In genomic region chr13:44209036-44209435, GRCm38 (mm10) we compare ENCODE assay signal across 9 mouse cellular contexts.
DNase-seq lines count a peak whose midpoint lies in the region; ATAC-seq and TF ChIP-seq lines count a peak whose summit lies in the region.
"Had no signal": no experiment of that assay in that cellular context is flagged by ENCODE, and none has a peak within 500 bp of the region (broad histone marks: within the 10 kb centered on the region; RNA-seq: fewer than 3 reads in every experiment).

No protein-coding gene starts in this region.

- no peak overlapping the region for H3K27ac ChIP-seq in CH12.LX (ENCODE audit: insufficient read depth, low read depth)
- no peak overlapping the region for H3K27ac ChIP-seq in forebrain, postnatal 0 days (ENCODE audit: low read depth, low read length)

- WGBS in forebrain, postnatal 0 days: 18% methylated on average over 11 of the region's 11 CpGs

- H3K36me3 ChIP-seq in CH12.LX (replicated peaks in 1 of 2; ENCODE audit: control insufficient read depth in 1 of 2, insufficient read depth in 1 of 2, low read length in 1 of 2): no peaks in the 10 kb centered on the region
- no peaks in the 10 kb centered on the region for H3K36me3 ChIP-seq in forebrain, postnatal 0 days (ENCODE audit: insufficient read depth)

- intact Hi-C loops in heart, postnatal 25 days (cut with DNase I): no loop called here

- TF ChIP-seq EP300 in CH12.LX (IDR thresholded peaks at IDR 0.05; ENCODE audit: low read length): no peak

- H3K79me2 ChIP-seq in CH12.LX (replicated peaks; ENCODE audit: control insufficient read depth, extremely low read depth, insufficient read depth, poor library complexity, severe bottlenecking): no peaks in the 10 kb centered on the region

- H3K9ac ChIP-seq in CH12.LX (ENCODE audit: insufficient read depth, low read depth): no peak overlapping the region
- no peak overlapping the region for H3K9ac ChIP-seq in forebrain, postnatal 0 days

- no peaks in the 10 kb centered on the region for H3K27me3 ChIP-seq in CH12.LX (replicated peaks)
- H3K27me3 ChIP-seq in forebrain, postnatal 0 days (ENCODE audit: insufficient read depth, low read length): no peaks in the 10 kb centered on the region; the same call in 1 of the 2 replicates

- TF ChIP-seq CTCF in CH12.LX (conservative IDR thresholded peaks at IDR 0.05 in 1 of 2, IDR thresholded peaks at IDR 0.05 in 1 of 2; ENCODE audit: low read depth in 2 of 2, low read length in 2 of 2): no peak
- no peak for TF ChIP-seq CTCF in forebrain, postnatal 0 days (IDR thresholded peaks at IDR 0.05; ENCODE audit: low read depth)

- ATAC-seq in forebrain, postnatal 0 days: no peak

- TF ChIP-seq POLR2A in CH12.LX (IDR thresholded peaks at IDR 0.05; ENCODE audit: low read depth, low read length): no peak

- DNase-seq in heart, adult 11 months: peak; percentile 88
- DNase-seq in heart, postnatal 25 days (ENCODE audit: low spot score): no peak
- DNase-seq in CH12.LX (ENCODE audit: extremely low read depth): no peak
- DNase-seq in forebrain, postnatal 0 days: no peak
- peak; percentile 54 for DNase-seq in mesoderm, embryonic 11.5 days (ENCODE audit: low read depth, low spot score)
- DNase-seq in urinary bladder, adult 2 months (ENCODE audit: low spot score): no peak
- no peak for DNase-seq in right cerebral cortex, adult 2 months (ENCODE audit: low spot score in 2 of 2)
- DNase-seq in c-Kit-positive CD71-positive TER-119-positive erythroid progenitor cells, embryonic 14.5 days (ENCODE audit: low spot score): no peak

- no peaks in the 10 kb centered on the region; a peak in 1 of 4 replicates for H3K4me1 ChIP-seq in CH12.LX (ENCODE audit: control insufficient read depth in 1 of 2, insufficient read depth in 2 of 2)
- H3K4me1 ChIP-seq in forebrain, postnatal 0 days (ENCODE audit: insufficient read depth): peaks cover 4% of the 10 kb centered on the region

- dilution Hi-C loops in CH12.LX (cut with MboI; ENCODE audit: extremely low pct_ligation_motif_present, extremely low pct_unique_long_range_greater_than_20kb, low sequenced_read_pairs): no loop called here

- no peak overlapping the region for H3K4me3 ChIP-seq in CH12.LX (replicated peaks in 1 of 3; ENCODE audit: low read depth in 2 of 3, low read length in 2 of 3, poor library complexity in 1 of 3)
- H3K4me3 ChIP-seq in forebrain, postnatal 0 days (ENCODE audit: low read depth, low read length): no peak overlapping the region
- H3K4me3 ChIP-seq: megakaryocyte, embryonic 14.5 days had no signal

- no peak overlapping the region for H3K4me2 ChIP-seq in CH12.LX (ENCODE audit: insufficient read depth, low read depth, poor library complexity, severe bottlenecking)
- H3K4me2 ChIP-seq in forebrain, postnatal 0 days (ENCODE audit: low read depth): 0 out of 2 replicates have a peak overlapping the region, but pooled peaks have one; percentile 10

- in situ Hi-C loops in CH12.LX (cut with MboI; ENCODE audit: low pct_ligation_motif_present, low pct_unique_long_range_greater_than_20kb, low sequenced_read_pairs): no loop called here

- H3K9me3 ChIP-seq in CH12.LX (replicated peaks; ENCODE audit: low read length): no peaks in the 10 kb centered on the region
- H3K9me3 ChIP-seq in forebrain, postnatal 0 days (ENCODE audit: low read length): no peaks in the 10 kb centered on the region
- H3K9me3 ChIP-seq: megakaryocyte, embryonic 14.5 days had no signal

- no peak for TF ChIP-seq RAD21 in CH12.LX (IDR thresholded peaks at IDR 0.05; ENCODE audit: low read depth, low read length)

TF ChIP-seq in CH12.LX, 34 proteins besides CTCF, POLR2A, EP300 and RAD21:
- TF ChIP-seq IRF4 (IDR thresholded peaks at IDR 0.05; ENCODE audit: low read depth, low read length): no peak
- no peak for TF ChIP-seq MAFK (IDR thresholded peaks at IDR 0.05; ENCODE audit: insufficient replicate concordance, low read length)
- TF ChIP-seq ZNF384 (IDR thresholded peaks at IDR 0.05; ENCODE audit: low read depth, low read length): peak; percentile 56
- no peak for TF ChIP-seq CHD1 (IDR thresholded peaks at IDR 0.05; ENCODE audit: low read depth, low read length)
- TF ChIP-seq CHD2 (IDR thresholded peaks at IDR 0.05; ENCODE audit: low read length): no peak
TF ChIP-seq in CH12.LX: peak in this region for 1.

Comparison
In these comparisons a context has a peak if more than half of its experiments do, and no peak if none do; other contexts are left out.
1. DNase-seq: peak in heart, adult 11 months (single experiment) and mesoderm, embryonic 11.5 days (single experiment); none in heart, postnatal 25 days (single experiment), CH12.LX (single experiment), forebrain, postnatal 0 days (single experiment), urinary bladder, adult 2 months (single experiment), right cerebral cortex, adult 2 months (0 of 2) and c-Kit-positive CD71-positive TER-119-positive erythroid progenitor cells, embryonic 14.5 days (single experiment).